Mouse (Mus musculus): ENCODE measurements at regions not wholly inside any gene's neighbourhood (a gene's known extent, or its start where the extent isn't known, plus 50 kb on each side); places are given as distances from the start of the nearest gene placed in this dataset.

GRCm38 (mm10) chr16:25629750-25630149 lies 53.8 kb upstream of the Trp63 start:
- TF ChIP-seq MYOD1 (IDR thresholded peaks at IDR 0.05; ENCODE audit: control insufficient read depth in 1 of 3, insufficient read length in 2 of 3, low read depth in 2 of 3) (no peak), POLR2A (IDR thresholded peaks at IDR 0.05; ENCODE audit: insufficient read length, low read depth) (no peak), USF1 (IDR thresholded peaks at IDR 0.05; ENCODE audit: low read depth) (no peak), CEBPB (IDR thresholded peaks at IDR 0.05; ENCODE audit: insufficient read depth, poor library complexity, severe bottlenecking) (no peak), POLR2AphosphoS2 (IDR thresholded peaks at IDR 0.05; ENCODE audit: insufficient read length, low read depth) (no peak)
